Mouse (Mus musculus): ENCODE results near the gene P2rx3.

DNA sequence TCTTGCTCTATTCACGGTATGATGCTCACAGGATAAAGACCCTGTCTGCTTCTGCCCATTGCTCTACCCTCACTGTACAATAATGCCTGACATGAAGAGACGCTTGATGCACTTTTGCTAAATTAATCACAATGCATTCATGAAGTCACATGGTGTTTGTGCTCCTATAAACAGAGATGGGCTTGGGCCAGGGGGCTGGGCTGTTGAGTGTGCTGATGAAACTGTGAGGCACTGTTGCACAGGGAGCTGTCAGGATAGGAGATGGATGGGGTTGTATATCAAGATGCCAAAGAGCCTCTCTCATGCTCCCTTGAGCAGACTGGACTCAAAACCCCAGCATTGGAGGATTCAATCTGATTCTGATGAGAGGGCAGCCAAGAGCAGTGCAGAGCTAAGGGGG is 4.1 kb downstream of the P2rx3 start:
- TF ChIP-seq CTCF (IDR thresholded peaks at IDR 0.05; ENCODE audit: extremely low read depth, insufficient read depth, low read length) (no peak), POLR2A (IDR thresholded peaks at IDR 0.05; ENCODE audit: extremely low read depth, insufficient read depth, low read length) (no peak)

Data from cortical plate, adult 2 months (tissue).